Mouse (Mus musculus): ENCODE measurements around the gene Rev3l.
A peak's percentile ranks its signal among the peaks of the same experiment; 100 is the strongest.
"Not testable (repeated sequence)": the region's sequence is repeated elsewhere in the genome, so short reads cannot be mapped to it uniquely, and the experiment has no call there.

Rev3l gene

DNA sequence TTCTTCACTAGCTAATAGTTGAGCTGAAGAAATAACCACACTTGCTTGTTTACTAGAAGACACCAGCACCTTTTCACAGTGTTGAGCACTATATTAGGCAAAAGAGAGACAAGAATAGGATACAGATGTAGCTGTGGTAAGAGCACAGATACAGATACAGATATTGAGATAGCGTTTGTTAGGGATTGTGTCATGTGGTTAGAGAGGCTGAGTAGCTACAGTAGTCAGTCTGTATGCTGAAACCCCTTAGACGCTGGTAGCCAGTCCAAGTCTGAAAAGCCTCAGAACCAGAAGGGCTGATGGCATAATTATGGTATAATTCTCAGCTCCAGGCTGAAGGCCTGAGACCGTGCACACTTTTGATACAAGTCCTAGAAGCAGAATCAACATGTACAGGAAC is 53.3 kb downstream of the Rev3l start:
- no peak for DNase-seq (ENCODE audit: low spot score)

GRCm38 (mm10) chr10:39793295-39793694 is 61.4 kb downstream of the Rev3l start:
- DNase-seq (ENCODE audit: low spot score): no peak

DNA sequence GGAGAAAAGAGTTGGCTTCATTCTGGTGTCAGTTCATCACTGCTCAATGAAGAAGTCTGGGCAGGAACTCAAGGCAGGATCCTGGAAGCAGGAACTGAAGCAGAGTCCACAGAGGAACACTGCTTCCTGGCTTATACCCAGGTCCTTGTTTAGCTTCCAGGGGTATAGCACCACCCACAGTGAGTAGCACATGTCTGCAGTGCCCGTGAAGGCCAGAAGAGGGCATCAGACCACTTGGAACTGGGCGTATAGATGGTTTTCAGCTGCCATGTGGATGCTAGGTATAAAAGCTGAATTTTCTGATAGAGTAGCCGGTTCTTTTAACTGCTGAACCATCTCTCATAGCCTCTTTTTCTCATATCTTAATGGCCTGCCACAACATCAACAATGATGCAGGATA is 79.6 kb downstream of the Rev3l start:
- no peak for DNase-seq (ENCODE audit: low spot score)

DNA sequence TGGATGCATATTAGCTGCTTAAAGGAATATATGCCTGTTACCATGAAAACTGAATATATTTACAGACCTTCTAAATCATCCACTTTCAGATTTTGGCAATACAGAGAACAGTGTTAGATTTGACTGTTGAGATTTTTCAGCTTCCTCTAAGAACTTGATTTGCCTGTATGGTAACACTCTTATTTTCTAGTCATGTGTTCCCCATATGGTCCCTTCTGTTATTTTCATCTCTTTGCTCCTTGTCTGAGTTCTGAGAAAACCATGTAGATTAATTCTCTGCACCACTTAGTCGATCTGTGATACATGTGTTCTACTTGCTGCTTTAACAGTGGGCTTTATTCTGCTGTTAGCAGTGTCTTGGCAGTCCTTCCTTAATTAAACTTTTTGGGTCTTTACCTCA is 110.7 kb downstream of the Rev3l start:
- DNase-seq (ENCODE audit: low spot score): no peak

DNA sequence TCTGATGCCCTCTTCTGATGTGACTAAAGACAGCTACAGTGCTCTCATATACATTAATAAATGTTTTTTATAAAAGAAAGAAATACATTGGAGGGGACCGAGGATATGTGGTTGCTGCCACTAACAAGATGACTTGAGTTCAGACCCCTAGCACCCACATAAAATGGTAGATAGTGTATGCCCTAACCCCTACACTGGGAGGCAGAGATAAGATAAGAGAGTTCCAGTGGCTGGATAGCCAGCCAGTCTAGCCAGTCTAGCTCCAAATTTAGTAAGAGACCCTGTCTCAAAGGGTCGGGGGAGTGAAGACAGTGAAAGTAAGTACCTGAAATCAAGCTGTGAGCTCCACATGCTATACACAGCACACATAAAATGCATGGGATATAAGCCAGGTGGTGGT is 133.6 kb downstream of the Rev3l start:
- DNase-seq (ENCODE audit: low spot score): no peak

DNA sequence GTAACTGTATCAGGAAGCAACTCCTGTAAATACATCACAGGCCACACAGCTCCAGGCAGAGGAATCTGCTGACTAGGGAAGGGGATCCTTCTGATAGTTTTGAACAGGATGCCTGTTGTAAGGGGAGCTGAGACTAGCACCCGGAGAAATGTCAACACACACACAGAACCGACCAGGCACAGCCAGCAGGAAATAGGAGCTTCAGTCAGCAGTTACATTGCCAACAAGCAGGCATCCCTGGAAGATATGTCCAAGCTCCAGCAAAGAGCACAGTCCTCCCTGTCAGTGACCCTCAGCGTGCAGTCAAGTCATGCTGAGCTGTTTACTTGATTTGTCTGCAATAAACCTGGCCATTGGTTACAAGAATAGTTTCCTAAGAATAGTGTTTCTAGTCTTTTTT is 156.7 kb downstream of the Rev3l start:
- no peak for DNase-seq (ENCODE audit: low spot score)

GRCm38 (mm10) chr10:39893702-39894697 is 162.1 kb downstream of the Rev3l start:
- no peak for DNase-seq (ENCODE audit: low spot score)

GRCm38 (mm10) chr10:39896503-39896902 is 164.6 kb downstream of the Rev3l start:
- no peak for DNase-seq (ENCODE audit: low spot score)

DNA sequence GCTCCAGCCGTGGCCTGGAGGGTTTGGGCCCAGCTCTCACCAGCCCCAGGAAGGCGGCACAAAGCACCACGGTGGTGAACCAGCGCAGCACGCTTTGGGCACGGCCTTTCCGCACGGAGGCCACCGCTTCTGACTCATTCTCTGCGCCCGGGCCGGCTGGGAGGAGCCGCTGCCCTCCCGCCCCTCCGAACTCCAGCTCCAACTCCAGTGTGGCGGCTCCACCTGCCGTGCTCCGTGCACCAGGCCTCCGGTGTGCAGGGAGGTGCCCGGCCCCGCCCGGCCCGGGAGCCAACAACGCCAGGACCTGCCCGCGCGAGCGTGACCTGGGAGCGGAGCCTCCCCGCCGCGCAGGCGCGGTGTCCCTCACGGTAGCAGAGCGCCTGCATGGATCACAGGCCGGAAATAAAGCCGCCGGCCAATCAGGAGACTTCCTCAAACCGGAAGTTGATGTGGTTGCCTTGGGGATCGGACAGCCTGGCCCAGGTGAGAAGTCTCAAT is 167.0 kb downstream of the Rev3l start, which contains the start of gene Mfsd4b4:
Gene Mfsd4b4, minus strand, starts transcription at position 365 of the 498 bp plus-strand sequence.
- peak; percentile 78 for DNase-seq (ENCODE audit: low spot score)

- no peak for DNase-seq (ENCODE audit: low spot score)
Measured at GRCm38 (mm10) chr10:39904191-39904590, 172.3 kb downstream of the Rev3l start.

DNA sequence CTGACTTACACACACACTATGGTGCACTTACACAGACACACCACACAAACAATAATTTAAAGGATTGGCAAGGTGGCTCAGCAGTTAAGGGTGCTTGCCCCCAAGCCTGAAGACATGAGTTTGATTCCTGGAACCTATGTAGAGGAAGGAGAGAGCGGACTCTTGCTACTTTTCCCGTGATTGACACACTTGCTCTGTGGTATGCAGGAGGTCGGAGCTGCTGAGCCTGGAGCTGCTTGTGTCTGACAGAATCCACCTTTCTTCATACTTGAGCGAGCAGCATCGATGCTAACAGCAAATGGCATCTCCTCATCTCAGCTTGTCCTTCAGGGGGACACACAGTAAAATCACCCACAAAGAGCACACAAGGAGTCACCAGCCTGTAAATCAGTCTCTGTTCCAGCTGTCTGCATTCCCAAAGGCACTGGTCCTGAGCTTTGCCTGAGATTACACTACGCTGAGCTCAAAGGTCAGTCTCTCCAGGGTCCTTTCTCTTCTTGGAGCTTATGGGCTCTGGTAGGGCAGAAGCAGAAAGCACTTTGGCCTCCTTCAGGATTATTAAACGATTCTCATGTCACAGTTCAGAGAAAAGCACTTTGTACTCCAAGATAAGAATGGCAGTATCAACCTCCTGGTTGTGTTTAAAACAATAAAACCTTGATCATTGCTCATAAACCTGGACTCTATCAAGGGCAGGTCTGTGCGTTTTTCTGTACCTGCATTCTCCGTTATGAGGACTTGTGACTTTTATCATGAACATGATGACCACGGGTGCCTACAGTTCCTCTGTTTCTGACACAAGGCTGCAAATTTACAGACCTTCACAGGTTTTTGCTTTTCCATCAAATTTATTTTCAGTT is 175.1 kb downstream of the Rev3l start:
- DNase-seq (ENCODE audit: low spot score): no peak

DNA sequence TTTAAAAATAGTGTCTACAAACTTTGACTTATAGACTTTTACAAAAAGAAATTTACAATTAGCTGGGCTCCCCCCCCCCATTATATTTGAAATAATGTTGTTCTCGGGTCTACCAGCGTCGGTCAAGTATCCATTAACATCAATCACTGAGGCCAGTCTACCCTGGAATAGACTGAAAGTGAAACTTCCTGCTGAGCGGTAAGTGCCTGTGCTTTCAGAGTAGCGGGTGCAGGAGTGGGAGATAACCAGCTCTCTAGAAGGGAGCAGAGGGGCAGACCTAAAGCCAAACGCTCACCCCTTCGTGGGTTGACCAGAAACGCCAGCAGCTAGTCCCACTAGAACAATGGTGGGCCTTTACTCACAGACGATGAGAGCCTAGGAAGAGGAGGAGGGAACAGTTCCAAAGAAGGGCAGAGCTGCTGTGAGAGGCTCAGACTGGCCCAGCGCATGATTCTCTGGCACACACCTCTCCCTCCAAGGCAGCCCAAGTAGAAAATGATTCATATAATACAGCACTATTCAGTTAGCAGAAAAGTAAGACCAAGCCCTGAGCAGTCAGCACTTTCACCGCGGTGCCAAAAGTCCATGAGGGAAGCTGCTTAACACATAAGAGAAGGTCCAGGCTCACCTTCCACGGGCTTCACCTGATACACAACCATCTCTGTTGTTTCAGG is 177.0 kb downstream of the Rev3l start:
- DNase-seq (ENCODE audit: low spot score): no peak

DNA sequence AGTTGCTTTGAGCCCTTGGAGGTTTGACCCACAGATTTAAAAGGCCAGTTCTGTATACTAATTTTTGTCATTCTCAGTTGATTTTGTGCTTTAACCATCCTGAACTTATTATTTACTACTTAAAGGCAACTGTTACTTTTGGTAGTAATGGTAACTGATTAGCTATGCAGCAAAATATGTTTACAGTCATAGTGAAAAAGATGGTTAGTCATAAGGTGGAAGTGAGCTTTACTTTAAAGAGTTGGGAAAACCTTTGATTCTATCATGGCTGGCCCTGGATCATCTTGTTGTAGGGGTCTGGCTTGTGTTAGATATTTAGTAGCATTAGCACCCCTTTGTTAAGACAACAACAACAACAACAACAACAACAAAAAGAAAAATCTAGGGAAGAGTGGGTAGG is 180.7 kb downstream of the Rev3l start:
- DNase-seq (ENCODE audit: low spot score): no peak

GRCm38 (mm10) chr10:39924556-39924955 is 192.6 kb downstream of the Rev3l start:
- not testable (repeated sequence) for DNase-seq (ENCODE audit: low spot score)

Data from urinary bladder, postnatal 25 days (tissue).